Mouse (Mus musculus) adrenal gland, adult (tissue): Measurements from ENCODE around the gene Sms.

ENCODE experiments used
- DNase-seq, 2 experiments: peaks; one replicate each; pipeline ENCODE4 v3.0.0; 2022 to 2023; ENCODE audit warnings: low spot score in 1 of 2; ENCODE audit not compliant: inconsistent age in 2 of 2

Sms gene

DNA sequence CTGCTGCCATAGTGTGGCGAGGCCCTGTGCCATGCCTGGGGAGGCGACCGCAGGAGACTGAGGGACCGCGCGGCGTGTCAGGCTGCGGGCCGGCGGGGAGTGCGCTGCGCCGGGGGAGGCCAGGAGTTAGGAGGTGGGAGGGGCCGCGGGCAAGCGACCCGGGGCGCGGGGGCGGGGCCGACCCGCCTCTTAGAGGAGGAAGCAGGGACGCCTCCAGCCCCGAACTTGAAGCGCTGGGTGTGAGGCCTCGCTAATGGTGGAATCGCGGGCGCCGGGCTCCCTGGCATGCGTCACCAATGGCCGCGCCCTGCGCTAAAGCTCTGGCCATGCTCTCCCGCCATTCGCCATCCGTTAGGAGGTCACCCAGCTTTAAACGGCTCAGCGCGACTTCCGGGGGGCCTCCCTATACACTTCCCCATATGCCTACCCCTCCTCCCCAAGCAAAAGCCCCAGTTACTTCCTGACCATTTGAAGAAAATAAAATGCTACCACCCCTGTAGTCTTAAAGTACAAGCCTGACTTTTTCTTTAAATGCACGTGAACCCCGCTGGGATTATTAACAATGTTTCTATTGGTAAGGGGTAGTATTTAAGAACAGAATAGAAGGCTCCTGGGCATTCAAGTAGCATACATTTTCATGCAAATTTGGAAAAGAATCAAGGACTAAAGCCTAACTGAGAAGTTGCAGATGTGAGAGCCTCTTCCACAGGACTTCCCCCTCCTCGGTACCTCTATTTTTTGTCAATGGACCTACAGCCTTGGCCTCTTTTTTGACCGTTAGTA lies at the start of gene Sms:
Sms (minus strand) TSS at position 344 of the 783 bp plus-strand sequence.
- DNase-seq: peak; percentile 70 to 86

DNA sequence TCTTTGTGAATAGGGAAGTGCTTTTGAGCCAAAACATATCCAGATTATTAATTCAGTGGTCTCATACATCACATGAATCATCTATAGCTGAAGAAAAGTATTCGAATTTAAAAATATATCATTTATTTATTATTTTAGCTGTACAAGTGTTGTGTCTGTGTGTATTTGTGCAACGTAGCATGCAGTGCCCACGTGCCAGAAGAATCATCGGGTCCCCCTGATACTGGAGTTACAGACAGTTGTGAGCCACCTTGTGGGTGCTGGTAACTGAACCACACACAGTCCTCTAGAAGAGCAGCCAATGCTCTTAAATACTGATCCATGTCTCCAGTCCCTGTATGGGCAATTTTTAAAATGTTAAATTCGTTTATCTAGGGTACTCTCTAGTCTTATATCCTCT lies 14.3 kb upstream of the Sms start:
- DNase-seq: no peak

DNA sequence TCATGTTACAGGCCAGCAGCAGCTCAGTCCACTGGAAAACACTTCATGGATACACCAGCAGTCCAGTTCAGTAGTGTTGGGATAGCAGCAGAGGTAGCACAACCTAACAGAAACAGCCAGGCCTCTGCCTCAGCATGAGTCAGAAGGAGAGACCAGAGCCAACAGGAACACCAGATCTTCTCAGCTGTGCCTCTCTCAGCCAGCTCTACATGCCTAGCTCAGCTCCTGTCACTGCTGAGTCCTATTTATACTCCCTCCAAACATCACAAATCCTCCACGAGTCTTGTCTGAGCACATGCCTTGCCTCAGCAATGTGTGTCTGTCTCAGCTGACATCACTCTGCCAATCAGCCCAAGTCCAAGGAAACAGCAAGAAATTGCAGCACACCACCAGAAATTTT lies 12.4 kb upstream of the Sms start:
- DNase-seq: no peak

DNA sequence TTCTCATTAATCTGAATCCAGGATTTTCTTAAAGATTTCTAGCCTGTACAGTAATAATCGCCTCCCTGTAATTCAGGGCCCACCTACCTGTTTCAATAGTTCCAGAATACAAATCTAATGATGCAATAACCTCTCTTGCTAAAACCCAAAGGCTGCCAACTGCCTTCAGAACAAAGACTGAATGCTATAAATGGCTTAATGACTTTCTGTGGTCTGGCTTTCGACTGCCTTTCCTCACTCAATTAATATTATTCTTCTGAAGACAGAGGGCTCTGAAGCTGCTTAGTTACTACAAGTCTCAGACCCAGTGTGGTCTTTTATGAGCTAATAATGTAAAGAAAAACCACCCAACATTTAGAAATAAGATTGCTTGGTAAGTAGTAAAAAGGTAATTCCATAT lies 9.8 kb upstream of the Sms start:
- no peak for DNase-seq

DNA sequence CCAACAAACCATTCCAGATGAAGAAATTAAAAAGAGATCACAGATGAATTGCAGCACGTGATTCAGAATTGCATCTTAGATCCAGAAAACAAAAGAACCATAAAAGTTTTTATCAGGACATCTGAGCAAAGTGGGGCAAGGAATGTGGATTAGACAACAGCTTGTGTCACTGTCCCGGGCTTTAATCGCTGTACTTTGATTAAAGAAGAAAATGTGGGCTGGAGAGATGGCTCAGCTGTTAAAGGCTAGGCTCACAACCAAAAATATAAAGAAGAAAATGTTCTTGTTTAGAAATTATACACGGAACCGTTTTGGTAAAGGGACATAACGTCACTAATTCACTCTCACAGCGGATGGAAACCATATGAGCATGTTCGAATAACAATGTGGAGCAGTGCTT lies 7.9 kb upstream of the Sms start:
- DNase-seq: no peak

DNA sequence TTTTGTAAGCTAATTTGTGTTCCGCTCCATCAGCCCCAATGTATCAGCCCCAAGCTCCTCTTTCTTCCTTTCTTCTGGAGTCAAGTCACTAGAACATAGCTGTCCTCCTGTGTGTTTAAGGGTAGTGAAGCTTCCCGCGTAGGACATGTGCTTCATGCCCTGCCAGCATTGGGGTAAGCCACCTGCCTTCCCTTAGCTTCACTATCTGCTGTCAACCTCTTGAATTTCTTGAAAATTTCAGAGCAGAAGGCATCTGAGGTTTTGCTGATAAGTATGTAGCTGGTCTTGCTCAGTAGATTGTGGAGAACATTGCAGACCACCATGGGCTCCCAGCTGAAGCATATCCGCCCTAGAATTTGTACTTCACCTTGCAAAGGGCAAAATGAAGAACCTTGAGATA lies 1.1 kb upstream of the Sms start:
- DNase-seq: no peak

DNA sequence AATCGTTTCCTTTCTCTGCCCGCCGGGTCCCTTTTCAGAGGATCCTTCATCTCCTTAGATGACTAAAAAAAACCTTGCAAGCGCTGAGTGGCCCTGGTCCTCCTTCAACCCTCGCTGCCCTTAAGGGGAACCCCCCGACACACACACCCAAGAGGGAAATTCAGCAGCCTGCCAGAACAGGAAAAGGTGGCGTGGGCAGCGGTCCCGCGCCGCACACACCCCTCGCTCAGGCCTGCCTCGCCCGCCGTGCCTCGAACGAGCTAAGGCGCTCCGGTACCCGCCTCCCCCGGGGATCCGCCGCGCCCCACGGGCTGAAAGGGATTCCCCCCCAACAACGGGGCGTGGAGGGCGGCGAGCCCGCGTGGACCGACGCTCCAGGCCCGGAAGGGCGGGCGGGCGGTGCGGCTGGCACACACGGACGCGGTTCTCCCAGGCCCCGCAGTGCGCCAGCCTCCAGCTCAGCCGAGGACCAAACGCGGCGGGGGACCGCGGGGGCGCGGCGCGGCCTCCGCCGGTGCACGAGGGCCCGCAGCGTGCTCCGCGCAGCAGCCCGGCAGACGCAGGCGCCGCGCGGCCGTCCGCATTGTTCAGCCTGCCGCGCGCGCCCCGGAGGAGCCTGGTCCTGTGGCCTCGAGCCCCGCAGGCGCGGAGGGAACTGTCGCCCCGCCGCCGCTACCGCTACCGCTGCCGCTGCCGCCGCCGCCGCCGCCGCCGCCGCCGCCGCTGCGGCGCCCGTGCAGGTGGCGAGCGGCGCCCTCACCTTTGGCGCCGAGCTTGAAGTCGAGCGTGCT lies 747 bp downstream of the Sms start:
- peak; percentile 27 to 69 for DNase-seq

DNA sequence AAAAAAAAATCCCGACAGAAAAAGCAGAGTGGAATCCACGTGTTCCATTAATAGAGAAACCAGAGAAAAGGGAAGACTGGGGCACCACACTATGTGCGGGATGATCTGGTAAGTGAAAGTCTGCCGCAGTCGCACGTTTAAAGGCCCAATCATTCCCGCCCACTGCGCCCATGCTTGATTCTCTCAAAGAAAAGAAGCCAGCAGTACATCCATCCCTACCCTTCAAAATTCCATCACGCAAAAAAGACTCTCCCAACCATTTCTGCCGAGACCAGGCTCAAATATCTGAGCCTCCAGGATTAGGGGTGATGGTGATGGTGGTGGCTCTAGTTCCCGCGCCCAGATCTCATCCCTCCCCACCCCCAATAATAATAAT lies 1.3 kb downstream of the Sms start:
- peak in 1 of 2 experiments; percentile 4 for DNase-seq

DNA sequence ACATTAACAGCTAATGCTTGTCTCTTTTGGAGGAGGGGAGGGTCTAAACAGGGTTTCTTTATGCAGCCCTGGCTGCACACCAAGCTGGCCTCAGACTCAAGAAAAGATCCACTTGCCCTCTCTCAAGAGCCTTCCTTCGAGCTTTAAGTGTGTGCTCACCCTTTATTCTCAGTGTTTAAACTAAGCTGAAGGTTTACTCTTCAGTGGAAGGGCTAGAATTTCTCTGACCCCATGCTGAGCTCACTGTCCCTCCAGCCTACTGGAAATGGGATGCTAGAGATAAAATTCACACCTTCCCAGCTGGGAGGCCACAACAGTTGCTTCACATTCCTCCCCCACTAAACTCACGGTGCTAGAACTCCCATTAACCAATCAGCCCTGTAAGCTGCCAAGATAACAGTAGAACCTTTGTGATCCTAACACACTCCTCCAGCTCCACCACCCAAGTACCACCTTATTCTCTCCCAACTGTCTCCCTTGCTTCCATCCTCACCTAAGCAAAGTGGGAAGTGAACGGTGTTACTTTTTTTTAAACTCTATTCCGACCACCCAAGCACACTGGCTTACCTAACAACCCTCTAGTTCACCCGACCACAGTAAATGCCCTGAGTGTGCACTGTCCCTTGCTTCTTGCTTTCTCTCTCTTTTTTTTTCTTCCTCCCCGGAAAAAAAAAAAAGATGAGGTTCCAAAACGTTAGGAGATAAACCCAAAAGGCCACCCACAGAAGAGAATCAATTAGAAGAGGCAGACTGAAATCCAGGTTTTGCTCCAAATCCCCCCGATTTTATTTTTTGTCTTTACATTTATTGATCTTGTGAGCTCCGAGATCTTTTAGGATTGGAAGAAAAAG lies 2.0 kb downstream of the Sms start:
- peak in 1 of 2 experiments; percentile 22 for DNase-seq

DNA sequence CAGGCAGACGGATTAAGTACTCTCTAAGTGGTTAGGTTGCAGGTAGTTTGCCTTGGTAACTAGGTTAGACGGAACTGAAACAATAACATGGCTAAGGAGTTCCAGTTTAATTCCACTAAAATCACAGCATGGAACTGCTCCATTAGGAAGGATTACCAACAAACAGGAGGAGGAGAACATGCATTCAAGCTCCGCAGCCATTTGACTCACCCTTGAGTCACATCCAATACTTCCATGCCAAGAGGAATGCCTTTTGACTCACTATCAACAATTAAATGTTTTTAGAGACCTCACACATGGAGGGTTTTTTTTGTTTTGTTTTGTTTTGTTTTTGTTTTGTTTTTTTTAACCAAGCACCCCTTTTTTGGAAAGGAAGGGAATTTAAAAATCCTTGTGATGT lies 3.3 kb downstream of the Sms start:
- peak in 1 of 2 experiments; percentile 30 for DNase-seq

DNA sequence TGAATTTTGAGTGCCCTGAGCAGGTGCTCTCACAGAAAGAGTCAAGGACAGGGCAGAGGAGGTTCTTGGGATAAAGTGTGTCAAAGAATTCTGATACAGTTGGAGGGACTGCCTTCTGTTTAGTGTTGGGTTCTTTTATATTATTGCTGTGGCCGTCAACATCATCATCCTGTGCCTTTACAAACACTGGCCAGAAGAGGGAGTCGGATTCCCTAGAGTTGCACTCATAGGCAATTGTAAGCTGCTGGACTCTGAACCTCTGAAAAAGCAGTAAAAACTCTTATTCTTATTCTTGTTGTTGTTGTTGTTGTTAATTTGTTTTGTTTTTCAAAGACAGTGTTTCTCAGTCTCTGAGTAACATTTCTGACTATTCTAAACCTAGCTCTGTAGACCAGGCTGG lies 5.3 kb downstream of the Sms start:
- DNase-seq: peak; percentile 4 to 62

DNA sequence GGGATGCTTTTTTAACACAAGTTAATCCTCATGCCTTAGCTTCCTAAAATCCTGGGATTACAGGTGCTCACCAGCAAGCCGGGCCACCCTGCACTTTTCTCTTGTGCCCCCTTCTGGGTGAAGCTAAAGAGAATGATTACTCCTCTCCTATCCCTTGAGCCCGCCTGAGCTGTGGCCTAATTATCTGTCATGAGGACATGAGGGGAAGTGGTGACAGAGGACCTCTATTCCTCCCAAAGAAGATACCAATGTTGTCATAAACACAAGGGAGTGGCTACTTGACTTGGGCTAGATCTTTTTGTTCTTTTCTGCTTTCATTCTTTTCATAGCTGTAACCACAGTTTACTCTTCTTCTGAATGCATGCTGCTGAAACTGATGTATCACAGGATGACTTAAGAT lies 9.2 kb downstream of the Sms start:
- no peak for DNase-seq

DNA sequence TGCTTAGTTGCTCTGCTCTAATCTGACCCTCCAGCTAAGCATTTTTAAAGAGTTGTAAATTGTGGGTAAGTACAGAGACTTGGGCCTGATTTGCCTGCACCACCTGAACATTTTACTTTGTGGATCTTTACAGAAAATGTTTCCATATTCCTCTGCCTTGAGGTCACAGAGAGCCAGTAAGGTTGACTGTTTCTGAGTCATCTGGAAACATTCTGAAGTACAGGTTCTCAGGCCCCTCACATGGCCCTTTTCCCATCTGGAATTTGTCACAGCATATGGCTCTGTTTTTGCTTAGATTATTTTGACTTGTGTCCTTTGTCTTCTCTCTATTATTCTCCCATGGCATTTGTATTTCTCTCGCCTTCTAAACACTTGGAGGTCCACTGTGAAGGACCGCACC lies 10.2 kb downstream of the Sms start:
- no peak for DNase-seq

DNA sequence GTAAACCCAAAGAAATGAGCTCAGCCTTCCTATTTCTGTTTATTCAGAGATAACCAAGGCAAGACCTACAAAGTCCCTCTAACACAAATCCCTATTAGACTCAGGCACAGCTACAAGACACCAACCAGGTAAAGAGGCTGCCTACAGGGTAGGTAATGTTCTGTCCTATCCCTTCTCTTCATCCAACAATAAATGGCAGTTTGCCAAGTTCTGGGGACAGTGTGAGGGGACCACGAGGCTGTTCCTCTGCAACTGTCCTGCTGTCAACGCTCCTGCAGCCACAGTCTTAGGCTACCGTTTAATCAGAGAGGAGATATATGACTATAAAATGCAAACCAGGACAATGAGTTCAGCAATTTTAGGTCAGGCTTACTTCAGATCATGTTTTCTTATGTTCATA lies 14.8 kb downstream of the Sms start:
- no peak for DNase-seq

DNA sequence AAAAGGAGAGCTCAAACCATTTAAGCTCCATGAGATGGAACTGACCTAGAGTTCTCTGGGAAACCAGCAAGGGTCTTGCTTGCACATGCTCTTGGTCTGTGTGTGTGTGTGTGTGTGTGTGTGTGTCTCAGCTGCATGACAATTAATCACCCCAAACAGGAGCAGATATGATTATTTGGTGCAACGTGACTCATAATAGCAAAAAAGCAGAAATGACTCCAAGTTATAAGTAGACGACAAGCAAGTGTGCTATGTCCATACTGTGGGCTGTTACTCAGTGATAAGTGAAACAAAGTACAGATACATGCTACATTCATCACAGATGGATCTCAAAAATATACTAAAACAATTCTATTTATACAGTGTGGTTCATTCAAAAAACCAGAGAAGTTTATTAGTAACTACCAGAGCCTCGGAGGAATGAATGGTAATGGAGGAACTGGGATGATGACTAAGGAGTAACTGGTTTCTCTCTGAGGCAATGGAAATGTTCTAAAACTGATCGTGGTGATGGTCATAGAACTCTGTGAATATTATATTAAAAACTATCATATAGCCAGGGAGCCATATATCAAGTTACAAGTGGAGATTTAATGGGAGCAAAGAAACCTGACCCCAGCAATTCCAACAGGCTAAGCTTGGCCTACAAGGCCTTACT lies 15.8 kb downstream of the Sms start:
- DNase-seq: no peak

DNA sequence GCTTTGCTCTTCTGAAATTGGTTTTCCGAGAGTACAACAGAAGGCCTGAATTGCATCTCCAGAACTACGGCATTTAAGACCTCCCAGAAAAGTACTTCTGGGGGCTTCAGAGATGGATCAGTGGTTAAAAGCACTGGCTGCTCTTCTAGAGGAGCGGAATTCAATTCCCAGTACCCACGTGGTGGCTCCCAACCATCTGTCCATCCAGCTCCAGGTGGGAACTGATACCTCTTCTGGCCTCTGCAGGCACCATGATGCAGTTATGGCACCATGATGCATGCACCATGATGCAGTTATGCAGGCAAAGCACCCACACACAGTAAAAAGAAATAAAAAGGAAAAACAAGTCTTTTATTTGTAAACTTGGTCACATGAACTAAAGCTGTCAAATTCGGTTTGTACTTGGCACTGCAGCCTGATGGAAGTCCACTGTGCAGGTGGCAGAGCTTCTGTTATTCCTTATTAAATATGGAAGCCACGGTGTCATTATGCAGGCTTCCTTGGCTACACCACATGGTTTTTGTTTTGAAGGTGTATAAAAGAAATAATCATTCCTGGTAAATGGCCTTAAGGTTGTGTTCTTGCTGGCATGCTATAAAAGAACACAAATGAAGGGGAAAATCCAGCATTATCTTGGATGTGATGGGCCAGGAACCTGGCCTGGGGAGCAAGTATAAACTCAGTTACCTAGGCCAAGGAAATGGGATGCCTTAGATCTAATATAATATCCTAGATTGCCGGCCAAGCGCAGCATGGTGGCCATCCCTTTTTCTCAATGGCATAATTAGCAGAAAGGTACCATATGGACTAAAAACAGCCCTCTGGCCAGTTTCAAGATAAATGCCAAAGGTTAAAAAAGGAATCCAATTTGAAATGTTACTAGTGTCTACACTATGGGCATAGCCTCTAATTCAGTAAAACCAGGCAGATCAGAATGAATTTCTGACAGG lies 20.1 kb downstream of the Sms start:
- DNase-seq: no peak

DNA sequence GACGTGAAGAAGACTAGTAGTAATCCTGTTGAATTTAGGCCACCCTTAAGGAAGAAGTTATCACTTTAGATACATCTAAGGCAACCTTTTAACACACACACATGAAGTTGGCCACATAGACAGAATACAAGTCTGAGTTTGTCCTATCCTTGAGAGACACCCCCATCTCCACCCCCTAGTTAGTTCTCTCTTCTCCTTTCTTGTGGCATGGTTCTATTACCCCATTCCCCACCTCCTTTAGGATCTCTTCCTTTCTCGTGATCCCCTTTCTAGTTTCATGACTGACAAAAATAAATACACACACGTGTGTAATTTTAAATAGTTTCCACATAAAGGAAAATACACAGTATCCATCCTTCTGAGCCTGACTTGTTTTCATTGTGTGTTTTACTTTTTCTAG lies 23.3 kb downstream of the Sms start:
- DNase-seq: no peak

DNA sequence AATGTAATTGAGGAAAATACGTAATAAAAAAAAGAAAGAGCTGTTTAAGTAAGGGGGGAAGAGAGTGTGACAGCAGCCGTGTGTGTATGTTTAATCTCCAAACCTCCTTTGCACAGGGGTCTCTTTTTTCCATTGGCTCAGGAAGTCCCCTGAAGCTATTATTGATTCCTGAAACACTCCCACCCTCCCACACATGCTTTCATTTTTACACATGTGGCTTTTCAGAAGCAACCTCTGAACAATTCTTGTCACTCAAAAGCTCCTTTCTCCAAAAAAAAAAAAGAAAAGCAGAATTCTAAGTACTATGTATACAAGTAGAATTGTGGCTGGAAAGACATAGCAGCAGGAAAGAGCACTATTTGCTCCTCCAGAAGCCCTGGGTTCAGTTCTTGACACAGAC lies 24.0 kb downstream of the Sms start:
- no peak for DNase-seq

DNA sequence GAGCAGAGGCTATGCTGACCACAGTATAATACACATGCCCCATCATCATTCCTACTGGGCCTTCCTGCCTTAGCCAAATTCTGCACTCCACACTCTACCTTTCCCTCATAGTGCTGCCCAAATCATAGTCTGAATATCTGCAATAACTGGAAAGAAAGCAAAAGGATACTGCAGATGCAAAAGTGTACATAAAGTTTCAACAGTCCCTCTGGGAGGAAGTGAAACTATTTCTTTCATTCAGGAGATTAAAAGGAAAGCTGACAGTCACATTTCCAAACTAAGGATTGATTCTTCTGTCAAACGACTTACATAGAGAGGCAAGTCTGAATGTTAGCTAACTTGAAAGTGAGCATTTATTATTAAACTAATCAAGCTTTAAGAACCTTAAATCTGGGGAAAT lies 26.1 kb downstream of the Sms start:
- DNase-seq: no peak

DNA sequence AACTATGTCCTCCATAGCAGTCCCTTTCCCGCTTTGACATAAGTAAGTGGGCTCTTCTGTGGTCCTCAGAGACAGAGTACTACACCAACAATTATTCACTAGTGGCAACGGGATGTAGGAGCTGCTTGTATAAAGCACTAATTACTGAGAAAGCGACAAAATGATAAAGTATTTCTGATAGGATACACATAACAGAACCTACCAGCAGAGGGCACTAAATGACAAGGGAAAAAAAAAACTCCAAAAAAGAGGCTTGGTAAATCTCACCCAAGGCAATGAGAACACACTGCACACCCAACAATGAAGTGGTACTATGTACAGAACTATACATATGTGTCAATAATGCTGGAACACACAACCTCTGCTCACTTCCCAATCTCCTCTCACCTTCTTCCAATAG lies 29.4 kb downstream of the Sms start:
- peak in 1 of 2 experiments; percentile 39 for DNase-seq
